Mouse (Mus musculus) adrenal gland, postnatal 0 days (tissue): ENCODE measurements around the gene Dytn. TPM values are rescaled to one million over a fixed set of nuclear protein-coding genes. Genes with fewer than 3 reads are reported as not detected.

Experiments
- polyA plus RNA-seq: library from polyadenylated mRNA; unstranded; fragments of >200 nt; fragmentation: Nextera tagmentation; extraction: Ambion mirVana; gene quantifications from 2 replicates; pipeline ENCODE4 v1.2.1, GENCODE M21; 2015

The Dytn gene
- not detected in 2 replicates for polyA plus RNA-seq

GRCm38 (mm10) chr1:63686827-63687226, at the start of gene Dytn:
Gene Dytn (minus strand): TSS chr1:63686927.

GRCm38 (mm10) chr1:63730240-63730771, 43.6 kb upstream of the Dytn start, which contains the start of the genes Mdh1b and Fastkd2:
Gene Mdh1b (minus strand): TSS chr1:63730318.
Gene Fastkd2 (plus strand): TSS chr1:63730614.

GRCm38 (mm10) chr1:63615668-63616067, 71.1 kb downstream of the Dytn start, which contains the start of gene Gm39653:
Gene Gm39653 (plus strand): TSS chr1:63615968.

Other genes with a start within 250 kb of the Dytn start
- 7.4 and 12.8 TPM in 2 replicates for gene Adam23, start 241.0 kb downstream of the Dytn start, polyA plus RNA-seq
- not detected in 2 replicates for gene Gm39653, start 71.0 kb downstream of the Dytn start, polyA plus RNA-seq
- 0.15 TPM in 1 of 2 replicates, not detected in the other for gene Mdh1b, start 43.4 kb upstream of the Dytn start, polyA plus RNA-seq
- gene Fastkd2, start 43.7 kb upstream of the Dytn start, polyA plus RNA-seq: 51.2 and 55.9 TPM in 2 replicates
- gene 4933402D24Rik, start 82.3 kb upstream of the Dytn start, polyA plus RNA-seq: 0.25 TPM in 1 of 2 replicates, not detected in the other